Mouse (Mus musculus): ENCODE data around the gene Camp.
"Not testable (repeated sequence)": the region's sequence is repeated elsewhere in the genome, so short reads cannot be mapped to it uniquely, and the experiment has no call there.

The Camp gene

GRCm38 (mm10) chr9:109850099-109850498 lies 682 bp upstream of the Camp start:
- no peak for DNase-seq (ENCODE audit: low spot score in 2 of 2)

DNA sequence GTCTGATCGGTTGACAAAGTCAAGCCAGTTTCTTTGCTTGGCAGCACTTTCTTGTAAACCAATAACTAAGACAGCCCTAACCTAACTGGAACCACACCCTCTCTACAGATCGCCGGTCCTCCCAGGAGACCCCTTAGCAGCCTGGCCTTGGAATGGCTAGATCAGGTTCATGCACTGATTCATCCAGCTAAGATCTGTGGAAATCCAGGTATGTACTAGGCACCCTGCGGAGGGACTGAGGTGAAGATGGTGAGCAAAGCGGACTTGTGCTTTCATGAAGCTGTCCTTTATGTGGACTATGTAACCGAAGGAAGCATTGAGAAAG lies 16.4 kb downstream of the Camp start:
- DNase-seq (ENCODE audit: low spot score in 2 of 2): no peak

GRCm38 (mm10) chr9:109832391-109833087 lies 16.9 kb downstream of the Camp start, which contains the start of gene Nme6:
Nme6 (plus strand) TSS chr9:109832749.
- peak; percentile 63 to 79 for DNase-seq (ENCODE audit: low spot score in 2 of 2)

GRCm38 (mm10) chr9:109826181-109826580 lies 23.2 kb downstream of the Camp start:
- no peak for DNase-seq (ENCODE audit: low spot score in 2 of 2)

- no peak for DNase-seq (ENCODE audit: low spot score in 2 of 2)
Observed at GRCm38 (mm10) chr9:109825739-109826138, 23.7 kb downstream of the Camp start.

DNA sequence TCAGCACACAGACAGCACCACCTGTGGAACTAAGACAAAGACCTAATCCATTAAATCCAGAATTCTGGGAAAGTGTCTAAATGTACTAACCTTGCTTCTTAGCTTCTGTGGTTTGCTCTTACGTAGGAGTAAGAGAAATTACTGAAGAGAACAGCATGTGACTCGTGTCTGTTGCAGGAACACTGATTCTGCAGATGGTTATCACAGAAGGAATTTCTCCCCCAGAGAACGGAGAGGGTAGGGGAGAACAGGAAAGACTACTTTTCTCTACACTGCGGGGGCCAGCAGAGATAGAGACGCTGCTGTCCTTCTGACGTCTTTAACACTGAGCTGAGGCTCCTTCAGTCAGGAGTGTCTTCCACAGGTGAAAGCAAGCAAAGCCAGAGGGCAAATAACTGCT lies 33.1 kb downstream of the Camp start:
- no peak for DNase-seq (ENCODE audit: low spot score in 2 of 2)

DNA sequence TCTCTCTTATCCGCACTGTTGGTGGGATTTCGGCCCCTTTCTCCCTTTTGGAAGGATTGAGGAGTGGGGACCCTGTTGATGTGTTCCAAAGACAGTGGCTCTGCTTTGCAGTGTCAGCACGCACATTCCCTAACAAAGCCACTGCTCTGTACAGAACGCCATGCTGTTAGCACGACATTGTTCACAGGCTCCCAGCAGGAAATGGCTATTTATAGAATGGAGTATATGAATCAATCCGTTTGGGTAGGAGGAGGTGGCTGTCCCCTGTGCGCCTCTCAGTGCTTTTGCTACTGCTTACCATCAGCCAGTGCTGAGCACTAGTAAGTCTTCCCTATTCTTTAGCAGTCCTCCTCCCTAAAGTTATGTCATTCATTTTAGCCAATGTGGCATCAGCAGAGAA lies 36.0 kb downstream of the Camp start:
- no peak for DNase-seq (ENCODE audit: low spot score in 2 of 2)

DNA sequence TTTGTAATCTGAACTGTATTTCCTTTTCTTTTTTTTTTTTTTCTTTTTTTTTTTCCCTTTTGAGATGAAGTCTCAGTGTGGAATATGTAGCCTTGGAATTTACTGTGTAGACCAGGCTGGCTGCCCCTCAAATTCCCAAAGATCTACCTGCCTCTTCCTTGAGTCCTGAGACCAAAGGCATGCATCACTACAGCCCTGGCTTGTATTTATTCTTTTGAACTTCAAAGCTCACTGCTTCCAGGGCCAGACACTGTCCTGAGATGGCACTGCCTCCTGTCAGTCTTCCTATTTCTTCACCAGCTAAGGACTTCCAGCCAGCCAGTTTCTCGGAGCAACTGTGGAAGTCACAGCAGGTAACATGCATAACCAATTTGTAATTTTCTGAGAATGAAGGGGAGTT lies 37.4 kb downstream of the Camp start, which contains the start of gene Spink8:
Gene Spink8 (plus strand): TSS at position 301 of the 400 bp plus-strand sequence.
- DNase-seq (ENCODE audit: low spot score in 2 of 2): no peak

GRCm38 (mm10) chr9:109807898-109808297 lies 41.5 kb downstream of the Camp start:
- DNase-seq (ENCODE audit: low spot score in 2 of 2): no peak

DNA sequence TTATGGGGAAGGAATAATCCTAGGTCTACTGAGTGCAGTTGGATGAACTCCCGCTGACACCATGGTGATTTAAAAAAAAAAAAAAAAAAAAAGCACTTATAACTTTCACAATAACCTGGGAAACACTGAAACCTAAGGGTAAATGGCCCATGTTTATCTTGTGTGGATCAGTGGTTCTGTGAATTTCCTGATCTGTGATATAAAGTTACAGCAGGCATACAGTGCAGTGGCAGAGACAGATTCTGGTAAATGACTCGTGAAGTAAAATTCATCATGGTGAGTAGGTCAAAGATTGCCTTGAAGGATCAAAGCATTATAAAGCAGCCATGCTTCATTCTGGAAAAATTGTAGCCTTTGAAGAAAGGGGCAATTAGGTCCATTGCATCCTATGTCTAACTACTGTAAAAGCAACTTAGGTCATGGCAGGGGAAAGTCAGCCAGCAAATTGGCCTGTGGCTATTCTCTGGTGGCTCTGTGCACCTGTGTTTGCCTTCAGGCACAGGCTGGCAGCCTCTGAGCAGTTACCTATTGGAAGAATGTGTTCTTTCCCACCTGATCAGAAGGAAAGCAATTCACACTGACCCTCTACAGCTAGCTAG lies 42.6 kb downstream of the Camp start:
- DNase-seq (ENCODE audit: low spot score in 2 of 2): no peak

DNA sequence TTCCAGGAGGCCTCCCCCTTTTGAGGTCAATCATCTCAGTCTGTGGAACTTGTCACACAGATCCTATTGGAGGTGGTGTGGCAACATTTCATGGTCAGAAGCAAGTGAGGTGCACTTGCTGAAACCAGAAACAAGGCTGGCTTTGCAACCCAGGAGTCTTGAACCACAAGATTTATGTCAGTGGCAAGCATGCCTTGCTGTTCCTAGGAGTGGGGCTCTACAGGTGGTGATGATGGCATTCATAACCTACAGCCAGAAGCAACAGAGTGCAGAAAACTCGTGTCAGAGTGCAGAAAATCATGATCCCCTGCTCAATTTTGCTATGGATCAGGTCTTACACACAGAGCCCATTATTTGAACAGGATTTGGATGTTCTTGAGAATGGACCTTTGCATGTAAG lies 43.2 kb downstream of the Camp start:
- no peak for DNase-seq (ENCODE audit: low spot score in 2 of 2)

GRCm38 (mm10) chr9:109805596-109805995 lies 43.8 kb downstream of the Camp start:
- DNase-seq (ENCODE audit: low spot score in 2 of 2): not testable (repeated sequence)

DNA sequence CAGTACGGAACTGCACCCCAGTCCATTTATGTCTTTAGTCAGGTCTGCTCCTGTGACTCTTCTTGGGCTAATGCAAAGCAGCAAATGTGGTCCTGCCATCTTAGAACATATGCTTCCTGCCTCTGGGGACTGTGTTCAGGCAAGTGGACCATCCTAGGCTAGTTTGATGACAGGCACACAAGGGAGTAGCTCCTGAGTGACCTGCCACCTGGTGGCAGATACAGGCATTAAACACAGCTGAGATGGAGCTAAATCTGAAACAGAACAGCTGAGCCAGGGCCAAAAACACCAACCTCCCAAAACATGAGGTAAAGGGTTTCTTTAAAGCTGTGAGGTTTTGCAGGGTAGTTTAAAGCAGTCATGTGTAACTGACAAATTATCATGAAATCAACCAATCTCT lies 51.4 kb downstream of the Camp start:
- no peak for DNase-seq (ENCODE audit: low spot score in 2 of 2)

Data from frontal cortex, postnatal 10 days (tissue).